ENCODE assay signal across 16 mouse cellular contexts in the genomic region with DNA sequence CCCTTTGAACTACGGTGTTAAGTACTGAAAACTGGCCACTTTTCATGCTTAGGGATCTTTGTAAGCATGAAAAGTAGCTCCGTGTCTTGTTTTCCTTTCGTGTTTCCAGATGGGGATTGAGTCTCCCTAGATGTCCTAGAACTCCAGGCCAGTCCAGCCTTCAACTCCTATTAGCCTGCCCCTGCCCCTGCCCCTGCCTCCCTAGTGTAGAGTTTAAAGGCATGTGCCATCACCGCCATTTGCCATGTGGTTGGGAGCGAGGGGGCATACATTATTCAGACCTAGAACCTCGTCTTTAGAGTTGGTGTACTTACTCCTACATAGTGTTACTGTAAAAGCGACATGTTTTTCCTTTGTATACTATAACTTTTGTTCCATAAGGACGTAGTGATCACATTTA. TPM values are rescaled to one million over a fixed set of nuclear protein-coding genes. Genes with fewer than 3 reads are reported as not detected.
DNase-seq lines count a peak whose midpoint lies in the region; ATAC-seq lines count a peak whose summit lies in the region.
"Not testable (repeated sequence)": the region's sequence is repeated elsewhere in the genome, so short reads cannot be mapped to it uniquely, and the experiment has no call there.
"Had no signal": no experiment of that assay in that cellular context is flagged by ENCODE, and none has a peak within 500 bp of the region (broad histone marks: within the 10 kb centered on the region; RNA-seq: fewer than 3 reads in every experiment).

No protein-coding gene starts in this region.

- not testable (repeated sequence) for H3K4me1 ChIP-seq in embryonic facial prominence, embryonic 15.5 days; forebrain, embryonic 16.5 days (replicated peaks; ENCODE audit: control insufficient read depth, insufficient read depth, low read length); hindbrain, embryonic 13.5 days (replicated peaks); kidney, embryonic 14.5 days (ENCODE audit: control insufficient read depth, insufficient read depth, low read length); liver, embryonic 11.5 days (replicated peaks; ENCODE audit: control insufficient read depth, insufficient read depth, low read length); lung, embryonic 16.5 days (replicated peaks; ENCODE audit: control insufficient read depth, insufficient read depth, low read length); midbrain, embryonic 15.5 days; neural tube, embryonic 15.5 days

- H3K9me3 ChIP-seq in embryonic facial prominence, embryonic 15.5 days (replicated peaks); forebrain, embryonic 16.5 days (ENCODE audit: control insufficient read depth, low read length); hindbrain, embryonic 13.5 days; kidney, embryonic 14.5 days (ENCODE audit: control insufficient read depth, low read length); liver, embryonic 11.5 days (ENCODE audit: control insufficient read depth, low read length); lung, embryonic 16.5 days (ENCODE audit: control insufficient read depth, low read length); midbrain, embryonic 15.5 days; neural tube, embryonic 15.5 days (replicated peaks): not testable (repeated sequence)

- H3K27ac ChIP-seq in embryonic facial prominence, embryonic 15.5 days (replicated peaks); forebrain, embryonic 16.5 days (ENCODE audit: low read length); hindbrain, embryonic 13.5 days; kidney, embryonic 14.5 days (ENCODE audit: low read depth, low read length); liver, embryonic 11.5 days (ENCODE audit: low read depth, low read length); lung, embryonic 16.5 days (ENCODE audit: low read length); midbrain, embryonic 15.5 days; neural tube, embryonic 15.5 days (replicated peaks): not testable (repeated sequence)

- not testable (repeated sequence) for H3K4me3 ChIP-seq in embryonic facial prominence, embryonic 15.5 days (replicated peaks); forebrain, embryonic 16.5 days (replicated peaks; ENCODE audit: low read length); hindbrain, embryonic 13.5 days; kidney, embryonic 14.5 days (ENCODE audit: low read length); liver, embryonic 11.5 days (ENCODE audit: low read depth, low read length); lung, embryonic 16.5 days (ENCODE audit: low read length); midbrain, embryonic 15.5 days; neural tube, embryonic 15.5 days (replicated peaks)

- no CpG with 5 or more reads among the region's 8 CpGs for WGBS in embryonic facial prominence, embryonic 15.5 days
- WGBS in forebrain, embryonic 16.5 days: no CpG with 5 or more reads among the region's 8 CpGs
- WGBS in hindbrain, embryonic 13.5 days: no CpG with 5 or more reads among the region's 8 CpGs
- WGBS in kidney, embryonic 14.5 days: no CpG with 5 or more reads among the region's 8 CpGs
- no CpG with 5 or more reads among the region's 8 CpGs for WGBS in liver, embryonic 11.5 days
- no CpG with 5 or more reads among the region's 8 CpGs for WGBS in lung, embryonic 16.5 days
- WGBS in midbrain, embryonic 15.5 days: no CpG with 5 or more reads among the region's 8 CpGs
- WGBS in neural tube, embryonic 15.5 days: no CpG with 5 or more reads among the region's 8 CpGs

- H3K4me2 ChIP-seq in embryonic facial prominence, embryonic 15.5 days (replicated peaks); forebrain, embryonic 16.5 days (ENCODE audit: low read length); hindbrain, embryonic 13.5 days; kidney, embryonic 14.5 days (replicated peaks; ENCODE audit: low read depth, low read length); liver, embryonic 11.5 days; lung, embryonic 16.5 days (ENCODE audit: low read depth, low read length); midbrain, embryonic 15.5 days; neural tube, embryonic 15.5 days: not testable (repeated sequence)

- not testable (repeated sequence) for H3K27me3 ChIP-seq in embryonic facial prominence, embryonic 15.5 days; forebrain, embryonic 16.5 days (replicated peaks; ENCODE audit: control insufficient read depth, insufficient read depth, low read length); hindbrain, embryonic 13.5 days; kidney, embryonic 14.5 days (ENCODE audit: control insufficient read depth, insufficient read depth, low read length); liver, embryonic 11.5 days (replicated peaks; ENCODE audit: control insufficient read depth, insufficient read depth, low read length); lung, embryonic 16.5 days (ENCODE audit: control insufficient read depth, insufficient read depth, low read depth, low read length); midbrain, embryonic 15.5 days (replicated peaks); neural tube, embryonic 15.5 days (replicated peaks)

- 0 out of 2 replicates have a peak, but pooled peaks have one; percentile 23 for ATAC-seq in embryonic facial prominence, embryonic 15.5 days (ENCODE audit: insufficient number of reproducible peaks, low FRiP score, low TSS enrichment, low read depth)
- ATAC-seq in forebrain, embryonic 16.5 days: peak; percentile 9; the same call in 1 of the 2 replicates
- ATAC-seq in hindbrain, embryonic 13.5 days (ENCODE audit: low FRiP score): peak; percentile 11; the same call in 1 of the 2 replicates
- ATAC-seq in kidney, embryonic 14.5 days (ENCODE audit: low FRiP score, low TSS enrichment): peak; percentile 33; the same call in 1 of the 2 replicates
- ATAC-seq in liver, embryonic 11.5 days (replicated peaks; ENCODE audit: low FRiP score): peak; percentile 35
- peak; percentile 15 for ATAC-seq in lung, embryonic 16.5 days (ENCODE audit: low read depth)
- peak; percentile 37 for ATAC-seq in midbrain, embryonic 15.5 days (replicated peaks)
- peak; percentile 15 for ATAC-seq in neural tube, embryonic 15.5 days (ENCODE audit: low FRiP score)

- not testable (repeated sequence) for H3K36me3 ChIP-seq in embryonic facial prominence, embryonic 15.5 days; forebrain, embryonic 16.5 days (ENCODE audit: control insufficient read depth, insufficient read depth); hindbrain, embryonic 13.5 days; kidney, embryonic 14.5 days (ENCODE audit: control insufficient read depth, insufficient read depth, low read length); liver, embryonic 11.5 days (ENCODE audit: control insufficient read depth, insufficient read depth, low read length); lung, embryonic 16.5 days (ENCODE audit: control insufficient read depth, insufficient read depth, low read length); midbrain, embryonic 15.5 days (replicated peaks); neural tube, embryonic 15.5 days

- not testable (repeated sequence) for DNase-seq in liver, embryonic 11.5 days (ENCODE audit: low spot score)

- not testable (repeated sequence) for H3K9ac ChIP-seq in embryonic facial prominence, embryonic 15.5 days; forebrain, embryonic 16.5 days (replicated peaks; ENCODE audit: low read depth, low read length); hindbrain, embryonic 13.5 days; kidney, embryonic 14.5 days (ENCODE audit: low read depth, low read length); liver, embryonic 11.5 days (ENCODE audit: low read depth, low read length); lung, embryonic 16.5 days (ENCODE audit: low read length); midbrain, embryonic 15.5 days; neural tube, embryonic 15.5 days (replicated peaks)

RNA-seq across cellular contexts. Expression of a gene that starts 0.5 kb away (rescaled TPM):
- polyA plus RNA-seq in embryonic facial prominence, embryonic 15.5 days (2015; fragmentation: Nextera tagmentation; extraction: Ambion mirVana): not detected in 2 replicates
- not detected in 2 replicates for polyA plus RNA-seq in forebrain, embryonic 16.5 days (2015; fragmentation: Nextera tagmentation; extraction: Ambion mirVana)
- not detected in 2 replicates for polyA plus RNA-seq in hindbrain, embryonic 13.5 days (2015; fragmentation: Nextera tagmentation; extraction: Ambion mirVana)
- polyA plus RNA-seq in kidney, embryonic 14.5 days (2014; fragmentation: Nextera tagmentation; extraction: Ambion mirVana): not detected in 2 replicates
- not detected in 2 replicates for polyA plus RNA-seq in liver, embryonic 11.5 days (2014; fragmentation: Nextera tagmentation; extraction: Ambion mirVana)
- polyA plus RNA-seq in lung, embryonic 16.5 days (2015; fragmentation: Nextera tagmentation; extraction: Ambion mirVana): not detected in 2 replicates
- polyA plus RNA-seq in midbrain, embryonic 15.5 days (2015; fragmentation: Nextera tagmentation; extraction: Ambion mirVana): 1.4 TPM in 1 of 2 replicates, not detected in the other
- not detected in 2 replicates for polyA plus RNA-seq in neural tube, embryonic 15.5 days (2015; fragmentation: Nextera tagmentation; extraction: Ambion mirVana)
- polyA plus RNA-seq: cerebellum, adult 2 months; embryonic facial prominence, embryonic 13.5 days; frontal cortex, adult 2 months; heart, adult 2 months; heart, postnatal 0 days; hindbrain, embryonic 15.5 days; macrophage; myocyte had no signal

RNA-seq across cellular contexts. Expression of a gene that starts 0.8 kb away (rescaled TPM):
- not detected in 2 replicates for polyA plus RNA-seq in embryonic facial prominence, embryonic 15.5 days (2015; fragmentation: Nextera tagmentation; extraction: Ambion mirVana)
- not detected in 2 replicates for polyA plus RNA-seq in forebrain, embryonic 16.5 days (2015; fragmentation: Nextera tagmentation; extraction: Ambion mirVana)
- polyA plus RNA-seq in hindbrain, embryonic 13.5 days (2015; fragmentation: Nextera tagmentation; extraction: Ambion mirVana): not detected in 2 replicates
- polyA plus RNA-seq in kidney, embryonic 14.5 days (2014; fragmentation: Nextera tagmentation; extraction: Ambion mirVana): 2.5 TPM in 1 of 2 replicates, not detected in the other
- polyA plus RNA-seq in liver, embryonic 11.5 days (2014; fragmentation: Nextera tagmentation; extraction: Ambion mirVana): 2.2 TPM in 1 of 2 replicates, not detected in the other
- polyA plus RNA-seq in lung, embryonic 16.5 days (2015; fragmentation: Nextera tagmentation; extraction: Ambion mirVana): 3.4 TPM in 1 of 2 replicates, not detected in the other
- not detected in 2 replicates for polyA plus RNA-seq in midbrain, embryonic 15.5 days (2015; fragmentation: Nextera tagmentation; extraction: Ambion mirVana)
- 1.5 TPM in 1 of 2 replicates, not detected in the other for polyA plus RNA-seq in neural tube, embryonic 15.5 days (2015; fragmentation: Nextera tagmentation; extraction: Ambion mirVana)
- polyA plus RNA-seq: cerebellum, adult 2 months; embryonic facial prominence, embryonic 13.5 days; frontal cortex, adult 2 months; heart, adult 2 months; heart, postnatal 0 days; hindbrain, embryonic 15.5 days; macrophage; myocyte had no signal

RNA-seq across cellular contexts. Expression of a gene that starts 1.1 kb away (rescaled TPM):
- polyA plus RNA-seq in embryonic facial prominence, embryonic 15.5 days (2015; fragmentation: Nextera tagmentation; extraction: Ambion mirVana): 12.0 and 14.0 TPM in 2 replicates
- 7.9 and 8.0 TPM in 2 replicates for polyA plus RNA-seq in forebrain, embryonic 16.5 days (2015; fragmentation: Nextera tagmentation; extraction: Ambion mirVana)
- polyA plus RNA-seq in hindbrain, embryonic 13.5 days (2015; fragmentation: Nextera tagmentation; extraction: Ambion mirVana): 7.3 and 7.8 TPM in 2 replicates
- 25.4 and 40.2 TPM in 2 replicates for polyA plus RNA-seq in kidney, embryonic 14.5 days (2014; fragmentation: Nextera tagmentation; extraction: Ambion mirVana)
- 12.7 and 19.5 TPM in 2 replicates for polyA plus RNA-seq in liver, embryonic 11.5 days (2014; fragmentation: Nextera tagmentation; extraction: Ambion mirVana)
- 24.2 and 25.0 TPM in 2 replicates for polyA plus RNA-seq in lung, embryonic 16.5 days (2015; fragmentation: Nextera tagmentation; extraction: Ambion mirVana)
- 3.6 and 4.1 TPM in 2 replicates for polyA plus RNA-seq in midbrain, embryonic 15.5 days (2015; fragmentation: Nextera tagmentation; extraction: Ambion mirVana)
- 3.9 and 10.2 TPM in 2 replicates for polyA plus RNA-seq in neural tube, embryonic 15.5 days (2015; fragmentation: Nextera tagmentation; extraction: Ambion mirVana)

RNA-seq across cellular contexts. Expression of a gene that starts 20.9 kb away (rescaled TPM):
- polyA plus RNA-seq in embryonic facial prominence, embryonic 15.5 days (2015; fragmentation: Nextera tagmentation; extraction: Ambion mirVana): 10.7 and 11.9 TPM in 2 replicates
- 5.9 and 6.4 TPM in 2 replicates for polyA plus RNA-seq in forebrain, embryonic 16.5 days (2015; fragmentation: Nextera tagmentation; extraction: Ambion mirVana)
- polyA plus RNA-seq in hindbrain, embryonic 13.5 days (2015; fragmentation: Nextera tagmentation; extraction: Ambion mirVana): 6.7 and 8.6 TPM in 2 replicates
- 23.1 and 41.1 TPM in 2 replicates for polyA plus RNA-seq in kidney, embryonic 14.5 days (2014; fragmentation: Nextera tagmentation; extraction: Ambion mirVana)
- 14.6 and 15.4 TPM in 2 replicates for polyA plus RNA-seq in liver, embryonic 11.5 days (2014; fragmentation: Nextera tagmentation; extraction: Ambion mirVana)
- polyA plus RNA-seq in lung, embryonic 16.5 days (2015; fragmentation: Nextera tagmentation; extraction: Ambion mirVana): 19.0 and 22.4 TPM in 2 replicates
- 4.2 and 5.9 TPM in 2 replicates for polyA plus RNA-seq in midbrain, embryonic 15.5 days (2015; fragmentation: Nextera tagmentation; extraction: Ambion mirVana)
- polyA plus RNA-seq in neural tube, embryonic 15.5 days (2015; fragmentation: Nextera tagmentation; extraction: Ambion mirVana): 3.9 and 6.9 TPM in 2 replicates
- polyA plus RNA-seq: macrophage had no signal

RNA-seq across cellular contexts. Expression of a gene that starts 22.2 kb away (rescaled TPM):
- 2,761 and 2,921 TPM in 2 replicates for polyA plus RNA-seq in embryonic facial prominence, embryonic 15.5 days (2015; fragmentation: Nextera tagmentation; extraction: Ambion mirVana)
- polyA plus RNA-seq in forebrain, embryonic 16.5 days (2015; fragmentation: Nextera tagmentation; extraction: Ambion mirVana): 1,189 and 1,296 TPM in 2 replicates
- polyA plus RNA-seq in hindbrain, embryonic 13.5 days (2015; fragmentation: Nextera tagmentation; extraction: Ambion mirVana): 898 and 915 TPM in 2 replicates
- polyA plus RNA-seq in kidney, embryonic 14.5 days (2014; fragmentation: Nextera tagmentation; extraction: Ambion mirVana): 4,540 and 6,439 TPM in 2 replicates
- polyA plus RNA-seq in liver, embryonic 11.5 days (2014; fragmentation: Nextera tagmentation; extraction: Ambion mirVana): 4,759 and 5,033 TPM in 2 replicates
- 3,144 and 3,910 TPM in 2 replicates for polyA plus RNA-seq in lung, embryonic 16.5 days (2015; fragmentation: Nextera tagmentation; extraction: Ambion mirVana)
- polyA plus RNA-seq in midbrain, embryonic 15.5 days (2015; fragmentation: Nextera tagmentation; extraction: Ambion mirVana): 432 and 476 TPM in 2 replicates
- 380 and 932 TPM in 2 replicates for polyA plus RNA-seq in neural tube, embryonic 15.5 days (2015; fragmentation: Nextera tagmentation; extraction: Ambion mirVana)
